Mouse (Mus musculus) sigmoid colon, adult 10 weeks (tissue): ENCODE measurements around the gene Ifnlr1. TPM values are rescaled to one million over a fixed set of nuclear protein-coding genes. Genes with fewer than 3 reads are reported as not detected.

Source experiments
- polyA plus RNA-seq: library from polyadenylated mRNA; stranded (reverse); fragments of 350-450 nt; fragmentation: Illumina TruSeq; extraction: RNeasy Lipid Tissue Mini Kit (QIAGEN cat#74804); gene quantifications from one replicate; pipeline ENCODE4 v1.2.3, GENCODE M21; 2014; ENCODE audit warnings: low read depth, low replicate concordance

Ifnlr1 gene
- polyA plus RNA-seq: 4.6 TPM

DNA sequence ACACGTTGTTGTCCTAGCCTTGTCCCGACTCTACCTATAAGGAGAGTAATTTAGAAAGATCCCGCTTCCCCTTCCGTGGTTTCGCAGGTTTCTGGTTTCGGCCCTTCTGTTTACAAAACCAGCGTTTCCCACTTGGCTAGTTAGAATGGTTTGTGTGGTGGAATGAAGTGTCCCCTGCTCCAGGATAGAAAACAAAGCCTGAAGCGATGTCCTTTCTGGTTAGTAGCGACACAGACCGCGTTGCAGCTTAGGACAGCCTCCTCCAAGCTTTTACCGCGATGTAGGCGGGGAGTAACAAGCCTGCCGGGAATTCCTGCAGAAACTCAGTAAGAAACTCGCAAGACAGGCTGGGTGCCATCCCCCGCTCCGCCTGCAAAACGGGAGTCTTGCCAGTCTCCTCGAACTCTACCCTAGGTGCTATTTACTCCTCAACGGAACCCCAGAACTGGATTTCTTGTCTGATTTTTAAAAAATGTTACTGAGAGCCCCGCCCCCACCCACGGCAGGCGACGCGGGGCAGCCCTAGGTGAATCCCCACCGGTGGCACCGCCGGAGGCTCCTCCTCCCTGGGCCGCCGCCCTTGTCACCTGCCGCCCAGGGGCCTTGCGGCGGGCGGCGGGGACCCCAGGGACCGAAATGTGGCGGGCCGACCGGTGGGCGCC, at the start of gene Ifnlr1:
Gene Ifnlr1, plus strand, starts transcription at position 382 of the 662 bp plus-strand sequence.

DNA sequence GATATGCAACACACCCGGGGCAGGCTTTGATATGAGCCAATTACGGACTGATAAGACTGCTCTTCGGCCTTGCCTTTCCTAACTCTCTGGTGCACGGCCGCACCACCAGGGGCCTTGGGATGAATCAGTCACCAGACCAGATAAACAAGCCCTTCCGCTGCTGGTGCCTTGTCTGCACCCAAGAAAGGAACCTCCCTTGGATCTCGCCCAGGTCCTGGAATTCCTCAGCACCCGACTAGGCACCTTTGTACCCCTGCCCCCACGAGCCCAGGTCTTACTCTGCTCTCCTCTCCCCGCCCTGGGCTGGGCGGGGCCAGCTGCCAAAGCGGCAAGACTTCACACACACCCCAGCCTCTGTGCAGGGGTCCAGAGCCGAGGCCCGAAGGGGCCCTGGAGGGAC, 41.7 kb downstream of the Ifnlr1 start, which contains the start of gene Il22ra1:
Gene Il22ra1, plus strand, starts transcription at position 356 of the 400 bp plus-strand sequence.

Other genes with a start within 250 kb of the Ifnlr1 start
- 0.38 TPM for gene Stpg1, start 191.5 kb upstream of the Ifnlr1 start, polyA plus RNA-seq
- 9.0 TPM for gene Nipal3, start 191.2 kb upstream of the Ifnlr1 start, polyA plus RNA-seq
- gene Grhl3, start 112.7 kb upstream of the Ifnlr1 start, polyA plus RNA-seq: not detected
- 3.1 TPM for gene Il22ra1, start 41.9 kb downstream of the Ifnlr1 start, polyA plus RNA-seq
- 0.60 TPM for gene Myom3, start 73.4 kb downstream of the Ifnlr1 start, polyA plus RNA-seq
- 309 TPM for gene Srsf10, start 169.5 kb downstream of the Ifnlr1 start, polyA plus RNA-seq
- 508 TPM for gene Pnrc2, start 187.6 kb downstream of the Ifnlr1 start, polyA plus RNA-seq
- gene Cnr2, start 209.1 kb downstream of the Ifnlr1 start, polyA plus RNA-seq: 0.88 TPM
- 127 TPM for gene Fuca1, start 234.4 kb downstream of the Ifnlr1 start, polyA plus RNA-seq